Mouse (Mus musculus) heart, embryonic 14.5 days (tissue): ENCODE measurements around the gene Cdc25b. TPM values are rescaled to one million over a fixed set of nuclear protein-coding genes. Genes with fewer than 3 reads are reported as not detected.

Experiments used
- ATAC-seq: fragments of 200-750 bp; cut with Nextera tagmentation; 2 replicates; pipeline ENCODE4 v1.8.0; 2017; ENCODE audit warnings: low read depth, moderate TSS enrichment; ENCODE audit not compliant: insufficient number of reproducible peaks, insufficient read depth, low FRiP score
- H3K27ac ChIP-seq, 2 experiments: fragments of 200-500 bp in 1 of 2; fragments of 300-500 bp in 1 of 2; sonication (generic) in 1 of 2; replicated peaks in 1 of 2; 2 replicates each; pipeline ENCODE4 v1.5.1; 2012 to 2014; ENCODE audit warnings: low read depth in 2 of 2, low read length in 2 of 2, control low read depth in 1 of 2, mild to moderate bottlenecking in 1 of 2, mixed read lengths in 1 of 2; ENCODE audit not compliant: control insufficient read depth in 1 of 2, insufficient read depth in 1 of 2
- H3K27me3 ChIP-seq: fragments of 300-500 bp; sonication (generic); 2 replicates; pipeline ENCODE4 v1.6.1; 2014; ENCODE audit warnings: mild to moderate bottlenecking, low read length, control low read depth; ENCODE audit not compliant: control insufficient read depth, insufficient read depth
- H3K36me3 ChIP-seq: fragments of 300-500 bp; sonication (generic); 2 replicates; pipeline ENCODE4 v1.6.1; 2014; ENCODE audit warnings: mild to moderate bottlenecking, control low read depth, low read length, mixed read lengths; ENCODE audit not compliant: control insufficient read depth, insufficient read depth
- H3K4me1 ChIP-seq, 2 experiments: fragments of 200-500 bp in 1 of 2; fragments of 300-500 bp in 1 of 2; sonication (generic) in 1 of 2; 2 replicates each; pipeline ENCODE4 v1.6.1; 2012 to 2014; ENCODE audit warnings: low read length in 2 of 2, control low read depth in 1 of 2, mixed read lengths in 1 of 2; ENCODE audit not compliant: control insufficient read depth in 2 of 2, insufficient read depth in 2 of 2
- H3K4me2 ChIP-seq: fragments of 300-500 bp; sonication (generic); 2 replicates; pipeline ENCODE4 v1.6.1; 2014; ENCODE audit warnings: mild to moderate bottlenecking, low read length
- H3K4me3 ChIP-seq, 2 experiments: fragments of 200-500 bp in 1 of 2; fragments of 300-500 bp in 1 of 2; sonication (generic) in 1 of 2; 2 replicates each; pipeline ENCODE4 v1.5.1; 2012 to 2014; ENCODE audit warnings: low read length in 2 of 2, mild to moderate bottlenecking in 2 of 2, control low read depth in 1 of 2, low read depth in 1 of 2, moderate library complexity in 1 of 2; ENCODE audit not compliant: control insufficient read depth in 1 of 2, insufficient read depth in 1 of 2
- H3K9ac ChIP-seq: fragments of 300-500 bp; sonication (generic); 2 replicates; pipeline ENCODE4 v1.6.1; 2014; ENCODE audit warnings: mild to moderate bottlenecking, low read length
- H3K9me3 ChIP-seq: fragments of 300-500 bp; sonication (generic); 2 replicates; pipeline ENCODE4 v1.6.1; 2016; ENCODE audit warnings: low read length, control low read depth; ENCODE audit not compliant: control insufficient read depth
- WGBS: fragments of 180-500 bp; shearing (Covaris S2); extraction: QIAGEN DNeasy Blood & Tissue Kit; methylation state at CpG from one replicate; pipeline ENCODE4 v1.1.7; 2014; 5-methylcytosine and 5-hydroxymethylcytosine counted together
- polyA plus RNA-seq: library from polyadenylated mRNA; unstranded; fragments of >200 nt; fragmentation: Nextera tagmentation; extraction: Ambion mirVana; gene quantifications from 2 replicates; pipeline ENCODE4 v1.2.1, GENCODE M21; 2014

Cdc25b gene
- polyA plus RNA-seq, 1 experiment from 2014 or later: 33.1 TPM

- Histone ChIP-seq H3K4me3 (no peak overlapping the region), H3K4me1 (peaks cover 9 to 18% of the 10 kb centered on the region in 2 experiments), H3K9ac (no peak overlapping the region), H3K9me3 (no peaks in the 10 kb centered on the region), H3K27me3 (no peaks in the 10 kb centered on the region), H3K36me3 (0 out of 2 replicates have a peak, but pooled peaks cover 4% of the 10 kb centered on the region), H3K4me2 (no peak overlapping the region), H3K27ac (no peak overlapping the region)
- ATAC-seq: no peak
- 89% methylated on average over 2 of the region's 2 CpGs for WGBS
Observed at GRCm38 (mm10) chr2:131232558-131232957, 45.8 kb downstream of the Cdc25b start.

GRCm38 (mm10) chr2:131233307-131234126, 46.8 kb downstream of the Cdc25b start, which contains the start of gene Mavs:
Gene Mavs, plus strand, starts transcription at chr2:131234063.
- Histone ChIP-seq H3K27ac (peak within 1 kb of the TSS; percentile 56 to 76; a peak in 3 of 4 replicates), H3K9ac (peak within 1 kb of the TSS; percentile 80), H3K4me2 (peak within 1 kb of the TSS; percentile 77), H3K27me3 (no peaks in the 10 kb centered on the region), H3K9me3 (no peaks in the 10 kb centered on the region), H3K4me1 (peaks cover 9 to 18% of the 10 kb centered on the region in 2 experiments), H3K4me3 (peak within 1 kb of the TSS; percentile 57 to 64), H3K36me3 (peaks cover 8% of the 10 kb centered on the region; the same call in 1 of the 2 replicates)
- 13% methylated on average over 29 of the region's 29 CpGs for WGBS
- peak; percentile 99 for ATAC-seq

- peak overlapping the region; percentile 80 for H3K9ac ChIP-seq
- H3K27me3 ChIP-seq: no peaks in the 10 kb centered on the region
- peak overlapping the region; percentile 57 to 64 for H3K4me3 ChIP-seq
- 11% methylated on average over 28 of the region's 28 CpGs for WGBS
- ATAC-seq: no peak
- H3K4me1 ChIP-seq: peaks cover 9 to 18% of the 10 kb centered on the region in 2 experiments
- H3K27ac ChIP-seq: peak overlapping the region; percentile 56 to 76; a peak in 3 of 4 replicates
- no peaks in the 10 kb centered on the region for H3K9me3 ChIP-seq
- peak overlapping the region; percentile 77 for H3K4me2 ChIP-seq
- peaks cover 14% of the 10 kb centered on the region for H3K36me3 ChIP-seq
Observed at GRCm38 (mm10) chr2:131234127-131234650, 47.4 kb downstream of the Cdc25b start.

GRCm38 (mm10) chr2:131234970-131235635, 48.4 kb downstream of the Cdc25b start:
- Histone ChIP-seq H3K9ac (peak overlapping the region; percentile 80), H3K27ac (no peak overlapping the region), H3K4me1 (peaks cover 9 to 18% of the 10 kb centered on the region in 2 experiments), H3K36me3 (peaks cover 22% of the 10 kb centered on the region), H3K27me3 (no peaks in the 10 kb centered on the region), H3K4me3 (peak overlapping the region in 1 of 2 experiments; percentile 57; a peak in 1 of 4 replicates), H3K4me2 (peak overlapping the region; percentile 77), H3K9me3 (no peaks in the 10 kb centered on the region)
- ATAC-seq: no peak
- WGBS: 75% methylated on average over 7 of the region's 7 CpGs

- Histone ChIP-seq H3K4me1 (no peaks in the 10 kb centered on the region), H3K27ac (no peak overlapping the region), H3K4me2 (no peak overlapping the region), H3K27me3 (no peaks in the 10 kb centered on the region), H3K4me3 (no peak overlapping the region), H3K36me3 (peaks cover 91% of the 10 kb centered on the region), H3K9me3 (no peaks in the 10 kb centered on the region), H3K9ac (no peak overlapping the region)
- ATAC-seq: no peak
Observed at GRCm38 (mm10) chr2:131242180-131242579, 55.4 kb downstream of the Cdc25b start.

- Histone ChIP-seq H3K27ac (no peak overlapping the region), H3K4me1 (no peaks in the 10 kb centered on the region), H3K9me3 (no peaks in the 10 kb centered on the region), H3K27me3 (no peaks in the 10 kb centered on the region), H3K9ac (no peak overlapping the region), H3K4me3 (no peak overlapping the region), H3K4me2 (no peak overlapping the region), H3K36me3 (peaks cover 91% of the 10 kb centered on the region)
- no peak for ATAC-seq
- 52% methylated on average over 7 of the region's 7 CpGs for WGBS
Observed at GRCm38 (mm10) chr2:131242929-131243328, 56.2 kb downstream of the Cdc25b start.
